Mouse (Mus musculus): ENCODE results near the gene Fmc1.

The Fmc1 gene

DNA sequence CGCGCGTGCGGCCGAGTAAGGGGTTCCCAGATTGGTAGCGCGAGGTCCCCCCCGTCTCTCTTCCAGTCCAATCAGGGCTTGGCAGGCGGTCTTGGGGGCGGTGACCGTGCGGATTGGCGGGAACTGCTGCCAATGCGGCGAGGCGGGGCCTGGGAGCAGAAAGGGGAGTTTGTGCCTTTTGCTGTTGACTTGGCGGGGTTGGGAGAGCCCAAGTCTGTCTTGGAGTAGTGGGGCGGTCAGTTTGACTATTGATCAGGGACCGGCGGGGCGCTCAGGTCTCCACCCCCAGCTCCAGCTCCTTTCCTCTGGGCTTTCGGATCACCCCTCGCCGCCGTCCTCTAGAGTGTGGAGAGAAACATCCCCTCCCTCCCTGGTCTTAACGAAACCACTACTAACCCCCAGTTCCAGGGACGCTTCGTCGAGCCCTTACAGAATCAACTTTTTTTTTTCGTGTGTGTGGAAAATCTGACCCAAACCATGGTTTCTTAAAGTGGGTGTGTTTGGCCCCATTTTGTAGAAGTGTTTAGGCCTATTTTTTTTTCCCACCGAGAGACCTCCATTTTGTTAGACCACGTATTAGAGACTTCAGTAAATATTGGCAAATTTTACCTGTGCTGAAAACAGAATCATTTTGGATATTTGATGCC is 18.8 kb downstream of the Fmc1 start:
- peak; percentile 93 for DNase-seq (ENCODE audit: low read depth, low spot score)

DNA sequence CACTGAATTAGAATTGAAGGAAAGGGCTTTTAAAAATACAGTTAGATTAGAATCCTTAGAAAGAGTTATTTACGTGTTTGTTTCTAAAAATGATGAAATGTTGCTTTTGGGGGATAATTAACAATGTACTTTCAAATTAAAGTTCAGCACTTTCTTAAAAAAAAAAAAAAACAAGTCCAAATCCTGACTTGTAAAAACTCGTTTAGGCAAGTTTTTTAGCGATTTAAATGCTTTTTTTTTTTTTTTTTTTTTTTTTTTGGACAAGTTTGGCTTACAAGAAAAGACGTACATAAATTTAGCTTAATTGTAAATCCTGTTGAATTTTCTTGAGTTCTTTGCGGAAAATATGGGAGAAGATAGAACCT is 19.3 kb downstream of the Fmc1 start:
- no peak for DNase-seq (ENCODE audit: low read depth, low spot score)

DNA sequence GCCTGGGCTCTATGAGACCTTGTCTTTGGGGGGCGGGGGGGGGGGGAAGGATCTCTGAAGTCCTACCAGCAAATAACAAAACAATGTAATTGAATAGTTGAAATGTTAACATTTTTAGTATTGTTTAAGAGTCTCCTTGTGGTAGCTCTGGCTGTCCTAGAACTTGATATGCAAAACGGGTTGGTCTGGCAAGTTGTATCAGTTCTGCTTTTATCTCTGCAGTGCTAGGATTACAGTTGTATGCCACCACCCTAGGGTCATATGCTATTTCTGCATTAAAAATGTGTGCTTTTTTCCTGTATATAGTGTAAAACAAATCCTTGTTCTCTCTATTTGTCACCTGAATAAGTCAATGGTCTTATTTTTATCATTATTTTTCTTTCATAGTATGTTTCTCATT is 42.8 kb downstream of the Fmc1 start:
- no peak for DNase-seq (ENCODE audit: low read depth, low spot score)

DNA sequence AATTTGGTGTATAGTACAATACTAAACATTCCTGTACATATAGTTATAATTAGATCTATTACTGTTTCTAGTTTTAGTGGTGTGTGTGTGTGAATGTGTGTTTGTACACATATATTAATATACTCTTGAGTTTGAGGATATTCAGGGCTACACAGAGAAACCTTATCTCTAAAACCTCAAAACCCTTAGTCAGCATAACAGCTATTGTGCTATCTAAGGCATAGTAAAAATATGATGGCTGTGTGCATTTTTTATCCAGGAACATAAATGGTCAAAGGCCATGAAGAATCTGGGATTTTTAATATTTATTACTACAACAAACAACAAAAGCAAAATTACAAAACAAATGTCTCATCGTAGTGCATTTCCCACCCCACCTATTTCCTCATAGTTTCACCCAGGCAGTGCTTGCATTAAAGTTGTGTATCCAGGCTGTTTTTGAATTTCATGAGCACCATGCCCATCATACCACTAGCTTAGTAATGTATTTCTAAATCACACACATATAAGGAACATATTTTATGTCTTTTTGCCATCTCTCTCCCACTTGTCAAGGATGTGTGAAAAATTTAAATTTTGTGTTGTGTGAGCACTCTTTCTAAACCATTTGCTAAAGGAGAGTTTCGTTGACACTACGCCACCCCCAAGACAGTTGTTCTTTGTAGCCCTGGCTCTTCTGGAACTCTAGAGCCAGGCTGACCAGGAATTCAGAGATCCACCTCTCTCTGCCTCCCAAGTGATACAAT is 47.0 kb downstream of the Fmc1 start:
- no peak for DNase-seq (ENCODE audit: low read depth, low spot score)

DNA sequence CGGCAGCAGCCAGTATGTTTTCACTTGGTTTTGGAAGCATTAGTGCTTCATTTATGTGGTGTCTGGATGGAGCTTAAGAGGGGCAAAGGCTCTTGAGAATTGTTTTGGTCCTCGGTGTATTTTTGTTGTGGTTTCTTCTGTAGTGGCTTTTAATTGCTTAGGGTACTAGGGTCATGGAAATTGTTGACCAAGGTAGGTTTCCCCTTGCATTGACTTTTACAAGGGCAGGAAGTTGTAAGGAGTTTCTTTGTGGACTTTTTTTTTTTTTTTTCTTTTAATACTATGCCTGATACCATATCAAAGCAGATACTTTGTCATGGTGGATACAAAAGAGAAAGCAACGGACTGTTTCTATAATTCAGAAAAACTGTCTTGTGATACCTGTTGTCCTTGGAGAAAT is 48.4 kb downstream of the Fmc1 start:
- DNase-seq (ENCODE audit: low read depth, low spot score) = no peak

Measured in brain, embryonic 18.5 days (tissue).